Mouse (Mus musculus) ES-Bruce4 (cell line): ENCODE measurements around the gene Derl3. TPM values are rescaled to one million over a fixed set of nuclear protein-coding genes. Genes with fewer than 3 reads are reported as not detected.

Experiments
- H3K27ac ChIP-seq: 2 replicates; pipeline ENCODE4 v1.5.1; 2012; ENCODE audit warnings: low read length, inconsistent platforms; ENCODE audit not compliant: insufficient read depth
- H3K27me3 ChIP-seq: 2 replicates; pipeline ENCODE4 v1.6.1; 2012; ENCODE audit warnings: mild to moderate bottlenecking, low read length, inconsistent platforms; ENCODE audit not compliant: control insufficient read depth, poor library complexity, insufficient read depth, severe bottlenecking
- H3K36me3 ChIP-seq: 2 replicates; pipeline ENCODE4 v1.6.1; 2012; ENCODE audit warnings: inconsistent platforms, mild to moderate bottlenecking, low read length, moderate library complexity; ENCODE audit not compliant: control insufficient read depth, poor library complexity, insufficient read depth, severe bottlenecking
- H3K4me1 ChIP-seq: one replicate; pipeline ENCODE4 v1.8.1; 2011; ENCODE audit warnings: low read length; ENCODE audit not compliant: control insufficient read depth, insufficient read depth
- H3K4me3 ChIP-seq: 2 replicates; pipeline ENCODE4 v1.5.1; 2011; ENCODE audit warnings: low read depth, mild to moderate bottlenecking, low read length
- H3K9ac ChIP-seq: 2 replicates; pipeline ENCODE4 v1.6.1; 2012; ENCODE audit warnings: low read depth, mild to moderate bottlenecking, inconsistent platforms; ENCODE audit not compliant: poor library complexity, severe bottlenecking
- H3K9me3 ChIP-seq: replicated peaks from 2 replicates; pipeline ENCODE4 v1.6.1; 2012; ENCODE audit warnings: mild to moderate bottlenecking, low read length, inconsistent platforms; ENCODE audit not compliant: control insufficient read depth, poor library complexity, insufficient read depth, severe bottlenecking
- CTCF ChIP-seq: IDR thresholded peaks from one replicate; pipeline ENCODE4 v1.8.1; 2011; ENCODE audit warnings: low read depth, low read length
- EP300 ChIP-seq: IDR thresholded peaks from 2 replicates; pipeline ENCODE4 v1.6.1; 2011; ENCODE audit warnings: low read depth, low read length; ENCODE audit not compliant: insufficient read depth
- POLR2A ChIP-seq: IDR thresholded peaks from one replicate; pipeline ENCODE4 v1.8.1; 2011; ENCODE audit warnings: low read length; ENCODE audit not compliant: insufficient read depth
- polyA plus RNA-seq: library from polyadenylated mRNA; stranded (reverse); fragments of >200 nt; gene quantifications from 2 replicates; pipeline ENCODE4 v1.2.4, GENCODE M21; 2011; ENCODE audit warnings: low read depth; ENCODE audit not compliant: missing spikeins, insufficient read depth, insufficient read length

Gene Derl3
- polyA plus RNA-seq, 1 experiment: 13.8 TPM

GRCm38 (mm10) chr10:75861587-75861986 is 31.6 kb upstream of the Derl3 start:
- Histone ChIP-seq H3K9ac (no peak overlapping the region), H3K36me3 (peaks cover 26% of the 10 kb centered on the region), H3K27me3 (no peaks in the 10 kb centered on the region), H3K9me3 (peaks cover 4% of the 10 kb centered on the region), H3K4me3 (no peak overlapping the region), H3K27ac (peak overlapping the region; percentile 43; the same call in 1 of the 2 replicates), H3K4me1 (peaks cover 9% of the 10 kb centered on the region)
- TF ChIP-seq EP300 (no peak), CTCF (no peak), POLR2A (no peak)

- Histone ChIP-seq H3K36me3 (no peaks in the 10 kb centered on the region), H3K27me3 (no peaks in the 10 kb centered on the region), H3K27ac (peak overlapping the region; percentile 94), H3K4me3 (peak overlapping the region; percentile 95), H3K4me1 (peaks cover 3% of the 10 kb centered on the region), H3K9me3 (no peaks in the 10 kb centered on the region), H3K9ac (peak overlapping the region; percentile 75)
- TF ChIP-seq CTCF: no peak
- TF ChIP-seq POLR2A: peak; percentile 19
These were observed 20.9 kb upstream of the Derl3 start for GRCm38 (mm10) chr10:75872025-75872914.

GRCm38 (mm10) chr10:75872915-75873542 is 20.2 kb upstream of the Derl3 start:
- Histone ChIP-seq H3K36me3 (no peaks in the 10 kb centered on the region), H3K27me3 (no peaks in the 10 kb centered on the region), H3K9ac (peak overlapping the region; percentile 75), H3K9me3 (no peaks in the 10 kb centered on the region), H3K4me3 (peak overlapping the region; percentile 38), H3K4me1 (peaks cover 3% of the 10 kb centered on the region), H3K27ac (peak overlapping the region; percentile 96)
- TF ChIP-seq EP300: peak; percentile 99
- no peak for TF ChIP-seq CTCF
- TF ChIP-seq POLR2A: no peak

GRCm38 (mm10) chr10:75873543-75874170 is 19.6 kb upstream of the Derl3 start:
- Histone ChIP-seq H3K4me3 (peak overlapping the region; percentile 17; the same call in 1 of the 2 replicates), H3K27ac (peak overlapping the region; percentile 96), H3K27me3 (no peaks in the 10 kb centered on the region), H3K9me3 (no peaks in the 10 kb centered on the region), H3K36me3 (no peaks in the 10 kb centered on the region), H3K9ac (peak overlapping the region; percentile 5), H3K4me1 (peaks cover 3% of the 10 kb centered on the region)
- TF ChIP-seq CTCF (no peak), POLR2A (no peak), EP300 (no peak)

GRCm38 (mm10) chr10:75878836-75879235 is 14.4 kb upstream of the Derl3 start:
- Histone ChIP-seq H3K9ac (no peak overlapping the region), H3K27me3 (no peaks in the 10 kb centered on the region), H3K9me3 (no peaks in the 10 kb centered on the region), H3K4me1 (peaks cover 5% of the 10 kb centered on the region), H3K36me3 (no peaks in the 10 kb centered on the region), H3K4me3 (no peak overlapping the region), H3K27ac (no peak overlapping the region)
- TF ChIP-seq POLR2A (no peak), CTCF (no peak), EP300 (no peak)

- Histone ChIP-seq H3K27me3 (no peaks in the 10 kb centered on the region), H3K9me3 (no peaks in the 10 kb centered on the region), H3K36me3 (no peaks in the 10 kb centered on the region), H3K9ac (peak overlapping the region; percentile 53), H3K27ac (peak overlapping the region; percentile 49), H3K4me1 (peaks cover 3% of the 10 kb centered on the region), H3K4me3 (peak overlapping the region; percentile 77)
- TF ChIP-seq CTCF (no peak), POLR2A (peak; percentile 28), EP300 (peak; percentile 55; the same call in 1 of the 2 replicates)
These were observed 12.9 kb upstream of the Derl3 start for GRCm38 (mm10) chr10:75880351-75880750.
